ENCODE assay signal across 7 mouse cellular contexts in genomic region chr3:41198216-41198976, GRCm38 (mm10).
DNase-seq lines count a peak whose midpoint lies in the region; ATAC-seq lines count a peak whose summit lies in the region.

No protein-coding gene starts in this region.

- peak; percentile 68 for DNase-seq in right cerebral cortex, adult 18-20 months
- DNase-seq in right cerebral cortex, postnatal 25 days, result no peak
- peak; percentile 67 to 70 for DNase-seq in cerebellum, postnatal 36 days
- peak; percentile 63 to 69 for DNase-seq in heart, postnatal 10 days
- no peak for DNase-seq in spleen, postnatal 14 days (ENCODE audit: low spot score in 2 of 2)
- no peak for DNase-seq in spleen, adult 12 weeks (ENCODE audit: low spot score)

- intact Hi-C loops in heart, postnatal 10 days (cut with DNase I), result loop anchor here (5.0 kb wide), 1 partner anchor 169 kb away; no protein-coding TSS in a partner anchor

- ATAC-seq in granulocyte monocyte progenitor cell, adult 5-6 weeks (replicated peaks; ENCODE audit: poor library complexity, severe bottlenecking), result no peak

Comparison
In these comparisons a context has a peak if more than half of its experiments do, and no peak if none do; other contexts are left out.
1. DNase-seq: peak in right cerebral cortex, adult 18-20 months (single experiment), cerebellum, postnatal 36 days (2 of 2) and heart, postnatal 10 days (2 of 2); none in right cerebral cortex, postnatal 25 days (single experiment), spleen, postnatal 14 days (0 of 2) and spleen, adult 12 weeks (single experiment).